In the genomic region with DNA sequence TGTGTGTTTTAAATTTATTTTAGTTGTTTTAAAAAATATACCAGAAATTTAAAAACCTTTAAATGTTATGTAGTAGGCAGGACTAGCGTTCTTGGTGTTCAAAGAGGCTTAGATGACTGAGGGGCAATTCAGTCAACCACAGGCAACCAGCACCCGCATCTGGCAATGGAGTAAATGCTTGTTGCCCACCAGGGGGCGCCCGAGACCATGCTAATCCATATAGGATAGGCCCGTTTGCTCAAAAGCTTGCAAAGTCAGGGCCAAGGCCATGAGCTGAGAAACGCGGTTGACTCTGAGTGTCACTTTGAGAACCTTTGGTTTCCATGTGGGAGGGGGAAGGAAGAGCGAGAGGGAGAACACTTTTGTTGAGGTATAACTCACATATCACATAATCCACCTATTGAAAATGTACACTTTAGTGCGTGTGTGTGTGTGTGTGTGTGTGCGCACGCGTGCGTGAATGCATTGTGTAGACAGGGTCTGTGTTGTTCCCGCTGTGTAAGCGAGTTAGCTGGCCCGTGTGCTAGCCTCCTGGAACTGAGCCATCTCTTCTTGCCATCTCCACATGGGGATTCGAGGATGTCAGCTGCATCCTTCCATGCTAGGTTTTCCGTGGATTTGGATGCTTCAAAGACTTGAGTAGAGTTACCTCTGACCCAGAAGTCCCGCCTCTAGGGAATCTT, we compare ENCODE assay signal across 8 mouse cellular contexts. TPM values are rescaled to one million over a fixed set of nuclear protein-coding genes. Genes with fewer than 3 reads are reported as not detected.
A peak's percentile ranks its signal among the peaks of the same experiment; 100 is the strongest.
DNase-seq lines count a peak whose midpoint lies in the region; ATAC-seq and TF ChIP-seq lines count a peak whose summit lies in the region.

No protein-coding gene starts in this region.

- no peaks in the 10 kb centered on the region for H3K9me3 ChIP-seq in MEL (replicated peaks; ENCODE audit: insufficient read depth, low read length)
- H3K9me3 ChIP-seq in forebrain, embryonic 16.5 days (ENCODE audit: control insufficient read depth, low read length) = no peaks in the 10 kb centered on the region
- no peaks in the 10 kb centered on the region for H3K9me3 ChIP-seq in hindbrain, embryonic 11.5 days (ENCODE audit: control insufficient read depth, low read length)
- H3K9me3 ChIP-seq in lung, postnatal 0 days (ENCODE audit: low read length) = no peaks in the 10 kb centered on the region

- no peak for TF ChIP-seq POLR2A in MEL (IDR thresholded peaks at IDR 0.05; ENCODE audit: control insufficient read depth in 1 of 2, insufficient read depth in 1 of 2, low read depth in 1 of 2, low read length in 2 of 2, poor library complexity in 1 of 2)

- 40% methylated on average over 19 of the region's 19 CpGs for WGBS in forebrain, embryonic 16.5 days
- 51% methylated on average over 19 of the region's 19 CpGs for WGBS in hindbrain, embryonic 11.5 days
- 49% methylated on average over 19 of the region's 19 CpGs for WGBS in lung, postnatal 0 days

- no peaks in the 10 kb centered on the region for H3K36me3 ChIP-seq in MEL (ENCODE audit: control insufficient read depth in 1 of 2, insufficient read depth in 2 of 2, low read length in 2 of 2)
- H3K36me3 ChIP-seq in forebrain, embryonic 16.5 days (ENCODE audit: control insufficient read depth, insufficient read depth) = no peaks in the 10 kb centered on the region
- no peaks in the 10 kb centered on the region for H3K36me3 ChIP-seq in hindbrain, embryonic 11.5 days (ENCODE audit: control insufficient read depth, insufficient read depth, low read length)
- H3K36me3 ChIP-seq in lung, postnatal 0 days (ENCODE audit: insufficient read depth, low read length) = no peaks in the 10 kb centered on the region

- H3K27me3 ChIP-seq in MEL (ENCODE audit: control insufficient read depth in 1 of 2, insufficient read depth in 2 of 2, low read length in 2 of 2) = no peaks in the 10 kb centered on the region; a peak in 1 of 4 replicates
- H3K27me3 ChIP-seq in forebrain, embryonic 16.5 days (replicated peaks; ENCODE audit: control insufficient read depth, insufficient read depth, low read length) = peaks cover 5% of the 10 kb centered on the region; the same call in 1 of the 2 replicates
- 0 out of 2 replicates have a peak, but pooled peaks cover 2% of the 10 kb centered on the region for H3K27me3 ChIP-seq in hindbrain, embryonic 11.5 days (ENCODE audit: control insufficient read depth, insufficient read depth, low read length)
- H3K27me3 ChIP-seq in lung, postnatal 0 days (replicated peaks; ENCODE audit: insufficient read depth, low read length) = no peaks in the 10 kb centered on the region

- H3K79me2 ChIP-seq in MEL (ENCODE audit: control insufficient read depth, insufficient read depth, low read length, poor library complexity) = no peaks in the 10 kb centered on the region

- H3K9ac ChIP-seq in MEL (ENCODE audit: control insufficient read depth, low read depth, low read length, poor library complexity, severe bottlenecking) = no peak overlapping the region
- H3K9ac ChIP-seq in forebrain, embryonic 16.5 days (replicated peaks; ENCODE audit: low read depth, low read length) = no peak overlapping the region
- H3K9ac ChIP-seq in hindbrain, embryonic 11.5 days (ENCODE audit: low read depth, low read length) = no peak overlapping the region
- no peak overlapping the region for H3K9ac ChIP-seq in lung, postnatal 0 days (replicated peaks; ENCODE audit: low read depth)

- H3K4me1 ChIP-seq in MEL (ENCODE audit: control insufficient read depth in 1 of 2, insufficient read depth in 2 of 2, low read length in 2 of 2) = no peaks in the 10 kb centered on the region
- no peaks in the 10 kb centered on the region for H3K4me1 ChIP-seq in forebrain, embryonic 16.5 days (replicated peaks; ENCODE audit: control insufficient read depth, insufficient read depth, low read length)
- no peaks in the 10 kb centered on the region for H3K4me1 ChIP-seq in hindbrain, embryonic 11.5 days (replicated peaks; ENCODE audit: control insufficient read depth, insufficient read depth, low read length)
- no peaks in the 10 kb centered on the region for H3K4me1 ChIP-seq in lung, postnatal 0 days (ENCODE audit: insufficient read depth, low read depth, low read length)

- peak; percentile 99 for TF ChIP-seq RAD21 in MEL (IDR thresholded peaks at IDR 0.05; ENCODE audit: low read depth, low read length)

- no peak overlapping the region for H3K4me2 ChIP-seq in forebrain, embryonic 16.5 days (ENCODE audit: low read length)
- H3K4me2 ChIP-seq in hindbrain, embryonic 11.5 days (replicated peaks; ENCODE audit: low read depth, low read length) = no peak overlapping the region
- no peak overlapping the region for H3K4me2 ChIP-seq in lung, postnatal 0 days (replicated peaks; ENCODE audit: low read depth, low read length)

- H3K4me3 ChIP-seq in MEL (ENCODE audit: control insufficient read depth in 1 of 2, insufficient read depth in 1 of 2, low read depth in 2 of 2, low read length in 2 of 2) = no peak overlapping the region
- no peak overlapping the region for H3K4me3 ChIP-seq in forebrain, embryonic 16.5 days (replicated peaks; ENCODE audit: low read length)
- H3K4me3 ChIP-seq in hindbrain, embryonic 11.5 days (ENCODE audit: low read depth, low read length) = no peak overlapping the region
- H3K4me3 ChIP-seq in lung, postnatal 0 days (ENCODE audit: low read depth, low read length) = no peak overlapping the region

- no peak for TF ChIP-seq EP300 in MEL (IDR thresholded peaks at IDR 0.05; ENCODE audit: low read depth in 1 of 2, low read length in 2 of 2)
- no peak for TF ChIP-seq EP300 in lung, postnatal 0 days (IDR thresholded peaks at IDR 0.05)

- peak; percentile 77 to 97 (median 97) for TF ChIP-seq CTCF in MEL (IDR thresholded peaks at IDR 0.05 in 2 of 3, conservative IDR thresholded peaks at IDR 0.05 in 1 of 3; ENCODE audit: control insufficient read depth in 1 of 3, insufficient read depth in 1 of 3, low read depth in 2 of 3, low read length in 3 of 3, poor library complexity in 1 of 3, severe bottlenecking in 1 of 3)
- peak; percentile 94 for TF ChIP-seq CTCF in lung, postnatal 0 days (IDR thresholded peaks at IDR 0.05)

- peak; percentile 92 for DNase-seq in MEL (ENCODE audit: low read depth, low spot score)
- DNase-seq in cerebellum, adult 18-20 months = peak; percentile 88 to 96
- DNase-seq in hindbrain, embryonic 11.5 days (ENCODE audit: low spot score) = peak; percentile 97
- DNase-seq in layer of hippocampus, adult 9-11 months = peak; percentile 60
- peak; percentile 95 for DNase-seq in lung, postnatal 0 days (ENCODE audit: low spot score)
- DNase-seq in ovary, postnatal 36 days (ENCODE audit: low spot score) = peak; percentile 89
- peak; percentile 68 to 97 for DNase-seq in thymus, postnatal 10 days (ENCODE audit: low spot score in 2 of 2)

- no peak overlapping the region for H3K27ac ChIP-seq in MEL (ENCODE audit: control insufficient read depth, low read depth, low read length)
- H3K27ac ChIP-seq in forebrain, embryonic 16.5 days (ENCODE audit: low read length) = no peak overlapping the region
- H3K27ac ChIP-seq in hindbrain, embryonic 11.5 days (ENCODE audit: low read depth, low read length) = no peak overlapping the region
- H3K27ac ChIP-seq in lung, postnatal 0 days (ENCODE audit: low read length) = no peak overlapping the region

- peak; percentile 81 for ATAC-seq in forebrain, embryonic 16.5 days
- ATAC-seq in hindbrain, embryonic 11.5 days (ENCODE audit: low FRiP score) = peak; percentile 70; the same call in 1 of the 2 replicates
- peak; percentile 85 for ATAC-seq in lung, postnatal 0 days

TF ChIP-seq in MEL, 35 proteins besides CTCF, POLR2A, EP300 and RAD21 (continues in another document):
- TF ChIP-seq MAFK (IDR thresholded peaks at IDR 0.05; ENCODE audit: borderline replicate concordance, low read depth, low read length) (no peak), NELFE (IDR thresholded peaks at IDR 0.05; ENCODE audit: low read depth, low read length) (no peak), GATA1 (IDR thresholded peaks at IDR 0.05; ENCODE audit: low read depth, low read length) (no peak), JUND (IDR thresholded peaks at IDR 0.05; ENCODE audit: low read depth, low read length) (no peak), GABPA (IDR thresholded peaks at IDR 0.05; ENCODE audit: low read depth, low read length) (no peak), HCFC1 (IDR thresholded peaks at IDR 0.05; ENCODE audit: low read depth, low read length) (no peak), ZC3H11A (IDR thresholded peaks at IDR 0.05; ENCODE audit: low read depth, low read length) (peak; percentile 95), SMC3 (IDR thresholded peaks at IDR 0.05; ENCODE audit: low read depth, low read length) (peak; percentile 97), E2F4 (IDR thresholded peaks at IDR 0.05; ENCODE audit: borderline replicate concordance, low read depth, low read length) (no peak), USF2 (IDR thresholded peaks at IDR 0.05; ENCODE audit: borderline replicate concordance in 1 of 2, insufficient read depth in 1 of 2, low read depth in 1 of 2, low read length in 2 of 2) (no peak), ZKSCAN1 (IDR thresholded peaks at IDR 0.05; ENCODE audit: low read depth, low read length) (no peak), TBP (IDR thresholded peaks at IDR 0.05; ENCODE audit: low read depth, low read length) (no peak), USF1 (IDR thresholded peaks at IDR 0.05; ENCODE audit: low read depth, low read length) (no peak), UBTF (IDR thresholded peaks at IDR 0.05; ENCODE audit: borderline replicate concordance, insufficient read depth, low read depth, low read length) (no peak), BHLHE40 (IDR thresholded peaks at IDR 0.05; ENCODE audit: borderline replicate concordance, low read depth, low read length) (no peak), SIN3A (IDR thresholded peaks at IDR 0.05; ENCODE audit: low read length) (0 out of 2 replicates have a peak, but pooled peaks have one; percentile 33), ZNF384 (IDR thresholded peaks at IDR 0.05; ENCODE audit: low read depth, low read length) (no peak), TAL1 (IDR thresholded peaks at IDR 0.05; ENCODE audit: low read length) (no peak), CHD1 (IDR thresholded peaks at IDR 0.05; ENCODE audit: low read depth, low read length) (no peak), CHD2 (IDR thresholded peaks at IDR 0.05; ENCODE audit: low read length) (no peak), POLR2AphosphoS5 (IDR thresholded peaks at IDR 0.05; ENCODE audit: borderline replicate concordance, low read depth, low read length) (no peak), ZMIZ1 (IDR thresholded peaks at IDR 0.05; ENCODE audit: low read depth, low read length) (no peak)

RNA-seq across cellular contexts. Expression of a gene that starts 32.8 kb away (rescaled TPM):
- total RNA-seq in MEL (2012; rRNA removed) = 20.6 and 21.4 TPM in 2 replicates
- polyA plus RNA-seq in MEL (2012; ENCODE audit: insufficient read depth in 1 of 2, insufficient read length in 2 of 2, low read depth in 1 of 2, low replicate concordance in 2 of 2, missing spikeins in 1 of 2) = 100 to 1,000 TPM in 1 of 2 experiments, 10 to 100 TPM in 1; 24.8 to 103 TPM
- 22.4 and 22.7 TPM in 2 replicates for polyA plus RNA-seq in forebrain, embryonic 16.5 days (2015; fragmentation: Nextera tagmentation; extraction: Ambion mirVana)
- 22.0 and 23.6 TPM in 2 replicates for polyA plus RNA-seq in hindbrain, embryonic 11.5 days (2014; fragmentation: Nextera tagmentation; extraction: Ambion mirVana)
- polyA plus RNA-seq in lung, postnatal 0 days (2015; fragmentation: Nextera tagmentation; extraction: Ambion mirVana) = 7.4 and 8.6 TPM in 2 replicates
